Mouse (Mus musculus) cerebellum, postnatal 4 days (tissue): ENCODE data around the gene Agpat3.
"Not testable (repeated sequence)": the region's sequence is repeated elsewhere in the genome, so short reads cannot be mapped to it uniquely, and the experiment has no call there.

ENCODE experiments used
- DNase-seq, 2 experiments: peaks; one replicate each; pipeline ENCODE4 v3.0.0; 2022; ENCODE audit warnings: low spot score in 2 of 2, mixed read lengths in 1 of 2

Agpat3 gene

DNA sequence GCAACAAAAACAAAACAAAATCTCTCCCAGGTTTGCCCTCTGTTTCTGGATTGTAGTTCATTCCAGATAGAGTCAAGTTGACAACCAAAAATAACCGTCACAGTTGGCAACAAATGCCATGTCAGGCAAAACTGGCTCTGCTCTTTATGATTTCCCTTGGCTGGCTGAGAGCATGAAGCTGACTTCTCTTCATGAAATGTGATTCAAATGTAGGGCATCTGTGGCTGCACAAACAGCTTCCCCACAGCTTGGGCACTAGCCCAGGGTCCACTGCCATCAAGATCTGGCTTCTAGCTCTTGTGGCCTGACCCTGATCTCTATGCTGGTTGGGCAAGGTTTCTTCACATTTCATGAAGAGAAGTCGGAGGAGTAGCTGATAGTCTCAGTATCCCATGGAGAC lies 9.7 kb upstream of the Agpat3 start:
- no peak for DNase-seq

DNA sequence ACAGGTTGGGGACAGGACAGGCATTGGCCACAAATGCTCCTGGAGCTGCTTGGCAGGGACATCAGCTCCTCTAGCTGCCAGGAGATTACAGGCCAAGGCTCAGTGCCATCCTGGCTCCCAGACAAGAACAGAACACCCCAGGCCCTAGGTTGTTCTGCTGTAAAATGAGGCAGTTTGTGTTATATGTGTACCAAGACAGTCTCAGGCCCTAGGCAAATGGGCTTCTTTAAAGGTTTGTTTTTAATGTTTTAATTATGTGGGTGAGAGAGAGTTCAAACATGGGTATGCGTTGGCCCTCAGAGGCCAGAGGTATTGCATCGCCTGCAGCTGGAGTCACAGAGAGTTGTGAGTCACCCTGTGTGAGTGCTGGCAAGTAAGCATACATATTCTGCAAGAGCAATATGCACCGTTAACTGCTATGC lies 8.0 kb upstream of the Agpat3 start:
- peak in 1 of 2 experiments; percentile 53 for DNase-seq

DNA sequence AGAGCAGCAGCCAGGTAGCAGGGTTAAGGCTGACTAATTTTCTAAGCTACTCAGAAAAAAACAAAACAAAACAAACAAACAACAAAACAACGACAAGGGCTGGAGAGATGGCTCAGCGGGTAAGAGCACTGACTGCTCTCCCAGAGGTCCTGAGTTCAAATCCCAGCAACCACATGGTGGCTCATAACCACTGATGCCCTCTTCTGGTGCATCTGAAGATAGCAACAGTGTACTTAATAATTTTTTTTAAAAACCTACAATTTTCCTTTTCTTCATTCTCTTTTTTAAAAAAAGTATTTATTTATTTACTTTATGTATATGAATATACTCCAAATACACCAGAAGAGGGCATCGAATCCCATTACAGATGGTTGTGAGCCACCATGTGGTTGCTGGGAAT lies 6.7 kb upstream of the Agpat3 start:
- not testable (repeated sequence) for DNase-seq

DNA sequence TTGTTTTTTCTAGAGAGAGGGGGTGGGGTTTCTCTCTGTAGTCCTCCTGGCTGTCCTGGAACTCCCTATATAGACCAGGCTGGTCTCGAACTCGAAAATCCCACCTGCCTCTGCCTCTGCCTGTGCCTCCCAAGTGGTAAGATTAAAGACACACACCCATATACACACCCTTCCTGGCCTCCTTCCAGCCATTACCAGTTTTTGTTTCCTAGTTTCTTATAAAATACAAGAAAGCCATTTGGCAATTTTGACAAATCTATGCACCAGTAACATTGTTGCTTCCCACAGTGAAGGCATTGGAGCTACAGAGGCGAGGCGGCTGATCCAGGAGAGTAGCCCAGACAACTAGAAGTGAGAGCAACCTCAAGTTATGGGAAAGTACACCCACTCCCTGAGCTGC lies 6.0 kb upstream of the Agpat3 start:
- no peak for DNase-seq

DNA sequence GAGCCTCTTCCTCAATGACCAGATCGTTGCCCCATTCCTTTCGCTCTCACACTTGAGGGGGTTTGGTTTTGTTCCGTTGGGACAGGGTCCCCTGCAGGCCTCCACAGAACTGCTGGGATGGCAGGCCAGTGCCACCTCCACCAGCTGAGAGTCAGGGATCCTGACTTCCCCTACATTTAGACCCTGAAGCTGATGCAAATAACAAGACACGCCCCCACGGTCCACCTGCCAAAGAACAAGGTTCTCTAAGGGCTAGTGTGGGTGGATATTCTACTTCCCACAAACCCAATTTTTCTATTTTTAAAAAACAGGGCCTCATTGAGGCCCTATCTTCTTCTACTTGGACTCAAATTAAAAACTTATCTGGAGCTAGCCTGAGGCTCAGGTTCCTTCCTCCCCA lies 5.5 kb upstream of the Agpat3 start:
- no peak for DNase-seq

DNA sequence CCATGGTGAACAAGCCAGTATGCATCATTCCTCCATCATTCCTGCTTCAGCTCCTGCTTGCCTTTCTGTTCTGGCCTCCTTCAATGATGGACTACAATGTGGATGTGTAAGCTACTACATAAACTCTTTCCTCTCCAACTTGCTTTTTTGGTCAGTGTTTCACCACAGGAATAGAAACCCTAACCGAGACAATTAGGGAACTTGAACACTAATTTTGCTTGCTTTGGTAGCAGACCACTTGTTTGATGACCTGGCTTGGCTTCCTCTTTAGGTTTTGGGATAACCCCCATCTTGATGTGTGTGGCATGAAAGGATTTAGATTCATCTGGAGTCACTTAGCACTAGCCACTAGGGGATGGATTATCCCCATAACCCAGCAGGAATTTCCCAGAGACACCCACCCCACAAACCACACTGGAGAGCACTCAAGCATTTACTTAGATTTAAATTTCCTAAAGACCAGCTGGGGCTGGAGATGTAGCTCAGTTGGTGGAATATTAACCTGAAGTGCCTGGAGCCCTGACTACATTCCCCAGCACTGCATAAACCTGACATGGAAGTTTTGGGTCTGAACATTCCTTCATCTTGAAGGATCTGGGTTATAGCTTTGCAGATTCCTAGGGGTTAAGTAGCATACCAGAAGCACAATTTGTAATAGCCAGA lies 3.8 kb upstream of the Agpat3 start:
- no peak for DNase-seq

DNA sequence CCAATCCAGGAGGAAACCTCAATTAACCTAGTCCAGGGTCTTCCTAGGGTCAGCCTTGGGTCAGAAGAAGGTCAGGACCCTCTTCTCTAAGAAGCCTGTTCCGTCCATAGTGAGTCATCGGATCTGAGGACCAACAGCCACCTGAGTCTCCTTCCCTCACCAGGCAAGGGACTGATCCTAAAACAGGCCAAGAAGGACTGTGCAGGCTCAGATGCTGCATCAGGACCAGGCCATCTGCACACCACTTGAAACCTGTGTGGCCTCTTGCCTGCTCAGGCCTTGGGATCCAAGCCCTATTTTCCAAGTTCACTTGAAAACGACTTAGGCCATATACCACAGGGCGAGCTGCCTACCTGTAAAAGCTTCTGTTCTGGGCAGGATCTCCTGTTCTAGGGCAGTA lies 907 bp upstream of the Agpat3 start:
- DNase-seq = no peak

DNA sequence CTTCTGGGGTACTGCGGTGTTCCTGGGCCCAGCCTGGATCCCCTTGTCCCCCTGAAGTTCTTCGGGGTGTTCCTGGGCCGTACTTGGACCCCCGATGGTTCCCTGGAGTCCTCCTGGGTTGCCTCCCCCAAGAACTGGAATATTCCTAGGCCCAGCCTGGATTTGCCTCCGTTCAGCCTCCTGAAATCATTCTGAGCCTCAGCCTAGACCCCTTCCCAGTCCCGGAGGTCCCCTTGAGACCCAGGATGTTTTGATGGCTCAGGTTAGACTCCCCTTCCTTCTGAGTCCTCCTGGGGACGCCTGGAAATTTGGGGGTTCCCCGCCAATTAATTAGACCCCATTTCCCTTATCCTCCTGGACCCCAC lies 359 bp upstream of the Agpat3 start:
- DNase-seq = no peak

DNA sequence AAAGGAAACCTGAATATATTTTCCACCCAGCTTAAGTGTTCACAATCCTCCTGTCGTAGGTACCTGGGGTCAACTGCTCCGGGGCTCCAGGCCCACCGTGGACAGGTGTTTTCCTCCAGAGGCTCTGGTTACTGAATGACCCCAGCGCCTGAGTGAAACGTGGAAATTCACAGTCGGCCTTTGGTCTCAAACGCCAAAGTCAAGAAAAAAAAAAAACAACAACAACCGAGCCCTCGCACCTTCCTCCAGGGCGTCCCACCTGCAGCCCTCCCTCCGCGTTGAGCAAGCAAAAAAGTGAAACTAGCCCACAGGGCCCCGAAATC lies 764 bp downstream of the Agpat3 start:
- no peak for DNase-seq

DNA sequence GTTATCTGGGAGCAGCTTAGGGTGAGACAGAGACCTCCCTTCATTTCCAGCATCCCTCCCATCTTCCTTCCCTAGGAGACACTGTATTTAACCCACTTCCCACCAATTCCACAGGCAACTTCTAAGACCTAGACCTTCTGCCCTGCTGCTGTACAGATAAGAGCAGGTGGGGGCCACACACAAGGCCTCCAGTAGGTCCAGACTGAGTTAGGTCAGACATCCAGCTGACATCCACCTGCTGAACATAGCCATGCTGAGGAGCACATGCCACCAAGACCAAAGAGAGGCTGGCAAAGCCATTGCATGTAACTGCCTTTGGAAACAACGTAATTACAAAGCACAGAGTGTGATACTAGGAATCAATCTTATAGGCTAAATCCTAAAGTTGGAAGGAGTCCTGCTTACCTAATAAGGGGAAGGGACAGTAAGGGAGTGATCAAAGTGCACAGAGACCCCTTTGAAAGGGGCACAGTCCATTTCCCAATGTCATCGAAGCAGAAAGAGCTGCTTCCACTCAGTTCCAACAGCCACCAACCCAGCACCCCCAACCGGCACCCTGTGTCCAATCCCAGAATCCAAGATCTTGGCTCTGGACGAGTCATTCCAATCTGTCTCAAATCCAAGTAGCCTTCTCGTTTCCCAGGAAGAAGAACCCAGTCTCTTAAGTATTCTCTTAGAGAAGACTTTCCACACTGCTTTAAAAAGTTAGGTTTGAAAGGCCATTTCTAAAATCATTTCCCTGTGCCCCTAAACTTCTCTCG lies 1.3 kb downstream of the Agpat3 start:
- peak in 1 of 2 experiments; percentile 24 for DNase-seq

DNA sequence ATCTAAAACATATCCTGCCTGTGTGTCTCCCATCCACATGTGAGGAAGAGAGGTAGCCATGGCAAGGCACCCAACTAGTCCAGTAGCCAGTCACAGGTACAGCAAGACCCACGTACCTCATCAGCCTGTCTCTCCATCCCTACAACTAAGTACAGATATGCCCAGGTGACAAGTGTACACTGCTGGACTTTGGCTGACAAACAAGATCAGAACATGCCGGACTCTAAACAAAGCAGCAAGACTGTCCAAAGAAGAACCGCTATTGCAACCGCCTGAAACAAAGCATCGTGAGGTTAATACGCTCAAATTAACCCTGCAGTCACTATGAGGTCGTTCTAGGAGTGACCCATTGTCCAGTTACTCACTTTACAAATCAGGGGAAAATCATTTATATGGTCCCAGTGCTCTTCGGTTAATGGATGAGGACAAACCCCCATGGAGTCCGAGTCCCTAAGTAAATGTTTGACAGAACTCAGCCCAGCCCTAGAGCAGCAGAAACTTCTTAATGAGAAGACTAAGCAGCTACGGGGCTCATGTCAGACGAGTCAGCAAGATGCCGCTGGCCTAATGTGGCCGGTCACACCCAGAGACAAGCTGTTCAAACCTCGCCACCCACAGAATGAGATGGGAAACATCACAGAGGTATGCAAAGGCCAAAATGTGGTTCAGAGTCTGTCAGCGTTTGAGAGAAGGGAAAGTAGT lies 2.7 kb downstream of the Agpat3 start:
- DNase-seq = no peak

DNA sequence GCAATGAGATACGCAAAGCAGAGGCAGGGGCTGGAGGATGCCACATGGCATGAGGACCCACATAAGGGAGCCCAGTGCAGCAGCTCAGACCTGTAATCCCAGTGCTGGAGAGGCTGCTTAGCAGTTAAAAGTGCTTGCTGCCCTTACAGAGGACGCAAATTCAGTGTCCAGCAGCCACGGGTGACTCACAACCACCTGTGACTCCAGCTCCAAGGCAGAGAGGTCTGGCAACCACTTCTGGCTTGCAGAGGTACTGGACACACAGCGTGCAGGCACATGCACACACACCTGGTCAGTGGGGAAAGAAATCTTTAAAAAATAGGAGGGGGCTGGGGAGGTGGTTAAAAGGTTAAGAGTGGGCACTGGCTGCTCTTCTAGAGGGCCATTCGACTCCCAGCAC lies 4.1 kb downstream of the Agpat3 start:
- no peak for DNase-seq

DNA sequence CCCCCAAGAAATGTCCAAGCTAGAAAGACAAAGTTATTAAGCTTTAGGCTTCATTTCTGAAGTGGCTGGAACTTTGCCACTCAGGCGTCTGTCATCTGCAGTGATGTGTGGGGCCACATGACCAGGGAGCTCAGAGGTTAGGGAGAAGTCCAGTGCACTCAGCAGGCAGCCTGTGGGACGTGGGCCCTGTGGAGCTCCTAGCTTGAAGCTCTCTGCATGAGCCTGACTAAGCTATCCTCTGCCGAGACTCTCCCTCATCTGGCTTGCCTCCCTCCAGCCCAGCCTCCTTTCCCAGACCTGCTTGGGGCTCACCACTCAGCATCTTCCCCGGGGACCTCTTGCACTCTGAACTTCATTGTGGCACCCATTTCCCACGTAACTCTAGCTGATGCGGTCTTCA lies 4.8 kb downstream of the Agpat3 start:
- DNase-seq = no peak

DNA sequence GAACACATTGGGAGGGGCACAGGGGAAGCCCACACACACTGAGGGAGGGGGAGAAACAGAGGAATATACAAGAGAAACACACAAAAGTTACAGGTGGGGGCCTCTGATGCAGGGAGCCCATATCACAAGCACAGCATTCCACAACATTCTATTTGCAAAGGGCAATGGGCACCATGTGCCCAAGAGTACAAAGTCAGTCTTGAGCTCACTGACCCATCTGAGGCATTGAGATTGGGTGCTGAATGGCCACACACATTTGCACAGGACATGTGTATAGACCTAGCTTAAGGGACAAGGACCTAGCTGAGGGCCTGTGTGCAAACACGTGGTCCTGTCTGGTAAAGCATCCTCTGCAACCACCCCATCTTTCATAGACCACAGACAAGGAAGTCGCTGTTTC lies 6.8 kb downstream of the Agpat3 start:
- no peak for DNase-seq

DNA sequence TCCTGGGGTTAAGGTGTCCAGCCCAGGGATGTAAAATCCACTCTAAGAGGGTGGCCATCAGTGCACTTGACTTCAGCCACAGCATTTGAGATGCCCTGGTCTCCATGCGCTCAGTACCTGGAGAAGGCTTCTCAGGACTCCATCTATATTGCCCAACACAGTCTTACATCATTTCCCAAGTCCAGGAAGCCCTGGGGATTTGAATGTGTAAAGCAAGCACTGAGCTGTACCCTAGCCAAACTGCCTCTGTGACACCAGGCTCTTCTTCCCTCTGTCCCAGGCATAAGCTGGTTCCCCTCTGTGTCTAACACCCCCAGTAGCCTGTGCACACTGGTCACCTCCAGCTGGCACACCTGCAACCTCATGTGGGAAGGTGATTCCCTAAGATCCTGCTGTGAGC lies 10.2 kb downstream of the Agpat3 start:
- DNase-seq = no peak

DNA sequence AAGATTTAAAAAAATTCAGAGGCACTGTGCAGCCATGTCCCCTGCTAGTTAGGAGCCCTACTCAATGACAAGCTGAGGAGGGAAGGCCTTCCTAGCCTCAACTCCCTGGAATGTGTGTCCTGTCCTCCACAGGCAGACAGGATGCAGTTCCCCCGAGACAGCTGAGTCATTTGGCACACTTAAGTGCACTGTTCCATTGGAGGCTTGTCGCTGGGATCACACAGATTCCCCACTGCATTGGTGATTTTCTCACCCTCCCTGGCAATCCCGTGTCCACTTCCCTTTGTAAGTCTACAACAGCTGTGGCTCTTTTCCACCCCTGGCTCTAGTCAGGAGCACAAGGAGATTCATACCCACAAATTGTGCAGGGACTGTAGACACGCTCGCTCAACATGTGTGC lies 14.1 kb downstream of the Agpat3 start:
- no peak for DNase-seq

DNA sequence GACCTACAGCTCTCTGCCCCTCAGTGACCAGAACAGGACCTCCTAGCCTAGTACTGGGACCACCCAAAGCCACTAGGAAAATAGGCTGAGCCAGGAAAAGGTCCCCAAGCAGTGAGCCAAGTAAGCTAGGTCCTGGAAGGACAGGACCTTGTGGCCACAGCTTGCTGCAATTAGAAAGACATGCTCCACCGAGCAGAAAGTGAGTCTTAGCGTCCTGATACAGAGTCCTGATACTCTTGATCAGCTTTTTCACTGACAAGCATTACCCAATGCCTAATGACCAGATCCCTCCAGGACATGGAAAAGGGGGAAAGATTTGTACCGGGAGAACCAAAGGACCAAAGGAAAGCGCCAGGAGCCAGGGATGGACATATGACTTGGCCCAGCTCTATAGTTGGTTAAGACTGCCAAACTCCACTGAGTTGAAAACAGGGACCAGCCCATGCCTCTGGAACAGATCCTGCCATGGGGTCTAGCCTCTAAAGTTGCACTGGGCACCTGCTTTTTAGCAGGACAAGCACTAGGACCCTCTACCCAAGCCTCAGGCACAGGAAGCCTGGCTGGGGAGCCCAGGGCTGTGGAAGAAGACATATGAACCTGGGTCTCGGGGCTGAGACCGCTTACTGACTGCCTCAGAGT lies 17.2 kb downstream of the Agpat3 start:
- no peak for DNase-seq

DNA sequence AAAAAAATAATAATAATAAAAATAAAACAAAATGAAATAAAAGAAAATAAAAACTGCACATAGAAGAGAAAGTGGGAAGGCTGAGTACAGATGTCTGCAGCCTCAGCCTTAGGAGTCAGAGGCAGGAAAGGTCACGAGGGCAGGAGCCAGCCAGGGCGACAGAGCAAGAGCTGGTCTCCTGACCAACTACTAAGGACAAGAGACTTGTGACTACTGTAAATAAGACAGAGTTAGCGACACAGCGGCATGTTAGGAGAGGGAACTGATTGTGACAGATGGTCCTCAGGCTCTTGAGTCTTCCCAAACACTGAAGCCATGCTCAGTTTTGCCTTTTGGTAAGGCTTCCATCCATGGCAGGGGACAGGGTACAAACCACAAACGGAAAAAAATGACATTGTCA lies 20.7 kb downstream of the Agpat3 start:
- DNase-seq = no peak

DNA sequence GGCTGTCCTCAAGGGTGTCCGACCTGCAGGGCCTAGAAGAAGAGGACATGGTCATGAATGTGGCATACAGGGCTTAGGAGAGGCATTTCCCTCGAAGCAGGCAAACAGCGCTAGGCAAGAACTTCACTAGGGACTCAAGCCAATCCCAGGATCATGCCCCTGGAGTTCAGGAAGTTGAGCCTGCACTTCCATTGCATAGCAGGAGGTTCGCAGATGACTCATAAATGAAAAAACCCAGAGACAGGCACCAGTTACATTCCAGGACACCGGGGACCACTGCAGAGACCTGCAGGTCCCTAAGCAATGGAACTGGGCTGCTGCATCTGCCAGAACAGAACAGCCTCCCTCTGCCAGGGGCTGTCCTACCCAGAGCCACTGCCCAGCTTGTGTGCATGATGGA lies 23.0 kb downstream of the Agpat3 start:
- no peak for DNase-seq

DNA sequence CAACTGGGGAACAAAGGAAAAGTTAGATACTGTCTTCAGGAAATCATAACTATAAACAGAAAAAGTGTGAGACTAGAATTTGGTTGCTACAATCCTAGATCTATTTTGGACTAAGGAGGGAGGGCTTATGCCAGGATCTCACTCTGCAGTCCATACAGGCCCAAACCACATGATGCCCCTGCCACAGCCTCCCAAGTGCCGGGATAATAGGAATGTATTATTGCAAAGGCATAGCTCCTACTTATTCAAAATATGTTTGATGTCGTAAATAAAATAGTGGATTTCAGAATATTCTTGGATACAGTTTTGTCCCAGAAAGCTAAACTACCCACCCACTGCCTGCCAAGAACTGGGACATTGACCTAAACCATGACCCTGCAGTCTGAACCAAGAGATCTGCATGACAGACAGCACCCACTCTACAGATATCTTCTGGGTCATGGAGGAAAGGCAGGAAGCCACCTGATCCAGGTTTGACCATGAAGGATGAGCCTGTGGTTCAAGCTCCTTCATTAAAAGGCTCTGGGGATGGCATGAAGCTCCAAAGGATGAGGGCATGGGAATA lies 24.2 kb downstream of the Agpat3 start:
- DNase-seq = no peak

DNA sequence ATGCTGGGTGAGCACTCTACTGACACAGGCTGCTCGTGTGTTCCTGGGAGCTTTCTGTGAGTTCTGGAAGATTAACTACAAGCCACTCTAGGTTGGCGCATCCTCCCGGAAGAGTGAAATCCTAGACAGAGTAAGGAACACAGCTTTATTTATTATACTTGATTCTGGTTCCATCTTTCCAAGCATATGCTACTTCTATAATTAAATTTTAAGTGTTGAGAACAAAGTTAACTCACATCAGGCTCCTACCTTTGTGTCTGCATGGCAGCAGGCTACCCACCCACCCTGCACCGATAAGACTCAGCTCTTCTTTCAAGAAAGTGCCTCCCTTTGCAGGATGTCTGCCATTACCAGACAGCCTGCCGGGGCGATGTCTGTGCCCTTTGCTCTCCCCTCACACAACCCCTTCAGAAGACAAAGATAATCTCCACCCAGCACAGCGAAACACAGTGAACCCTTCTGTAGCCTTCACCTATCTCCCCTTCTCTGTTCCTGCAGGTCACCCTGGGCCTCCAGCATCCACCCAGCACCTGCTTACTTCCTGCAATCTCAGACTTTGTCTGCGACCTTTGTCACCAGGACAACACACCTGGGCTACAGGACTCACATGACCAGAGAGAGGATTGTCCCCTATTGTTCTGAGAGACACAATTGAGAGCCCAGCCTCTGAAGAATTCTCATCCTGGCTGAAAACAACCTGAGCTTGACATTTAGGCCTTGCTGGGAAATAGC lies 26.2 kb downstream of the Agpat3 start:
- DNase-seq = no peak
